Mouse (Mus musculus) testis, adult 10 weeks (tissue): ENCODE results near the gene Sfxn4. TPM values are rescaled to one million over a fixed set of nuclear protein-coding genes. Genes with fewer than 3 reads are reported as not detected.

Experiments
- polyA plus RNA-seq: library from polyadenylated mRNA; stranded (reverse); fragments of 350-450 nt; fragmentation: Illumina TruSeq; extraction: RNeasy Lipid Tissue Mini Kit (QIAGEN cat#74804); gene quantifications from one replicate; pipeline ENCODE4 v1.2.3, GENCODE M21; 2014; ENCODE audit warnings: low read depth, low replicate concordance

Sfxn4 gene
- 2.7 TPM for polyA plus RNA-seq

DNA sequence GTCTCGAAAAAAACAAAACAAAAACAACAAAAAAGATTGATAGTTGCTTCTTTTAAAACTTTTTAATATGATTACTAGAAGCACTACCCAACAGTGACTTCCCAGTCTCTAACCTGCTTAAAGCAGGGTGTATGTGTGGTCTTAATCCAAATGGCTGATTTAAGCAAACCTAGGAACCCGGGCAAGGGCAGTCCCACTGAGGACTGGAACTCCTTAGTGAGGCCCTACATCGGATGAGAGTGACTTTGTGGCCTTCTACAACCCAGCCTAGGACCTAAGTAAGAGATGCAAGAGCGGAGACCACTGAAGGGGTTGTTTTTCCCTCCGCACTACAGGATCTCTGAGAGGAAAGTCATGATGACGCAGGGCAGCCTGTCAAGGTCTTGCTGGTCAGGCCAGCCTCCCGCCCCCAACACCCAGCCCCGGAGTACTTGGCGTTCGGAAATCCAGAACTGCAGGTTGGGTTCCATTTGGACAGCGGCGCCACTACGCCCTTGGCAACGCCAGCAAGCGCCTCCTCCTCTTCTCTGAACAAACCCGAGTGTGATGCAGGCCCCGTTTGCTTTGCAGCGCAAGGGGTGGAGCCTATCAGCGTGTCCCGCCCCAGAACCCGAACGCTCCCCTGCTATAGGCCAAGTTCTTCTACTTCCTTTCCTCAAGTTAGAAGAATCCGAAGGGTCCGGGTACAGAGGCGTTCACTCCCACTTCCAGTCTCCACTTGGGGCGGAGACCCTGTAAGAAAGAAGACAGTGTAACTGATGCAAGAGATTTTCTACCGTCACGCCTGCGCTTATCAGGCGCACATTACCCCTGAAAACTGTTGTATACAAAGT, at the start of gene Sfxn4:
TSS of gene Sfxn4 (minus strand) at position 612 of the 833 bp plus-strand sequence.

DNA sequence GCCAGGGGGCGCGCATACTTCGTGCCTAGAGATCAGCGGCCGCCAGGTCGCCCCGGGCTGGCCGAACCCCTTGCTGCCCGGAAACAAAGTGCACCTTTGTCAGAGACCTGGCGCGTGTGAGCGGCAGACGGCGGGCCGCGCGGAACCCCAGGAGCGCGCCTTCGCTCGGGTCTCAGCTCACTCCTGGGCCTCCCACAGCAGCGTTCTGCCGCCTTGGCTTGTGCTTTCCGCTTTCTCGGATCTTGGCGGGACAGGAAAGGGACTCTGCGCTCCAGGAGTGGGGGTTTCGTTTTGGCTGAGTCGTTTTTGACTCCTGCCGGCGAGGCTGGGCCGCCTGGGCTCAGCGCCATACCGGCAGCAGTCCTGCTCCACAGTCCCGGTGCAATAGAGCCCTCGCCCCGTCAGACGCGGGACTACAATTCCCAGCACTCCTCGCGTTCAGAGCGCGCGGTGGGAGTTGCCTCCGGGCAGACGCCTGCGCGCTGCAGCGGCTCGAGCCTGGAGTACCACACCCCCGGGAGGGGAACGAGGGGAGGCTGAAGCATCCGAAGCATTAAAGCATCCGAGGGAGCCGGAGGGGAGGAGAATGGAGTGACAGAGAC, 28.5 kb upstream of the Sfxn4 start, which contains the start of gene Grk5:
TSS of gene Grk5 (plus strand) at position 36 of the 602 bp plus-strand sequence.

DNA sequence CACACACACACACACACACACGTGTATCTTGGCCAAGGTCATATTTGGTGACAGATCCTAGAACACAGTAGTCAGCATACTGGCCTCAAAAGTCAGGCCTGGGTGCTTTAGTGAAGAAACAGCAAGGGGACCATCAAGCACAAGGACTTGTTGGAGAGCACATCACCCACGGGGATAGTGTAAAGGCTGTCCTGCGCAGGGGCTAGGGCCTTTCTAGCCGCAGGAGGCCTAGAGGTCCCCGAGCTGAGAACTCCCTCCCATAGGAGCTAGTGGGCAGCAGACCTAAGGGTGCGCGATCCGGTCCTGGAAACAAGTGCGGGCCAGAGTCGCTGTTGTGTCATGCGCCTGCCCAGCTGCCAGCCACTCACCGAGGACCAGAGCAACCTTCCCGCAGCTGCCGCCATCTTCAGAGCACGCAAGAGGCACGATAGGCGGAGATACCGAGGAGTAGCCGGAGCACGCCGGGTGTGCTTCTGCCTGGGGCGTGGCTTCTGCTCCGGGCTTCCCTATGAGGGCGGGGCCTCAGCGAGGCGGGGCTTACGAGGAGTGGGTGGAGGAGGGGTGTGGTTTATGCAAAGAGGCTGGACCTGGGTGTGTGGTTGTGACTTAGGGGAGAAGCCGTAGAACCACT, 12.9 kb upstream of the Sfxn4 start, which contains the start of gene Prdx3:
TSS of gene Prdx3 (minus strand) at position 493 of the 631 bp plus-strand sequence.

DNA sequence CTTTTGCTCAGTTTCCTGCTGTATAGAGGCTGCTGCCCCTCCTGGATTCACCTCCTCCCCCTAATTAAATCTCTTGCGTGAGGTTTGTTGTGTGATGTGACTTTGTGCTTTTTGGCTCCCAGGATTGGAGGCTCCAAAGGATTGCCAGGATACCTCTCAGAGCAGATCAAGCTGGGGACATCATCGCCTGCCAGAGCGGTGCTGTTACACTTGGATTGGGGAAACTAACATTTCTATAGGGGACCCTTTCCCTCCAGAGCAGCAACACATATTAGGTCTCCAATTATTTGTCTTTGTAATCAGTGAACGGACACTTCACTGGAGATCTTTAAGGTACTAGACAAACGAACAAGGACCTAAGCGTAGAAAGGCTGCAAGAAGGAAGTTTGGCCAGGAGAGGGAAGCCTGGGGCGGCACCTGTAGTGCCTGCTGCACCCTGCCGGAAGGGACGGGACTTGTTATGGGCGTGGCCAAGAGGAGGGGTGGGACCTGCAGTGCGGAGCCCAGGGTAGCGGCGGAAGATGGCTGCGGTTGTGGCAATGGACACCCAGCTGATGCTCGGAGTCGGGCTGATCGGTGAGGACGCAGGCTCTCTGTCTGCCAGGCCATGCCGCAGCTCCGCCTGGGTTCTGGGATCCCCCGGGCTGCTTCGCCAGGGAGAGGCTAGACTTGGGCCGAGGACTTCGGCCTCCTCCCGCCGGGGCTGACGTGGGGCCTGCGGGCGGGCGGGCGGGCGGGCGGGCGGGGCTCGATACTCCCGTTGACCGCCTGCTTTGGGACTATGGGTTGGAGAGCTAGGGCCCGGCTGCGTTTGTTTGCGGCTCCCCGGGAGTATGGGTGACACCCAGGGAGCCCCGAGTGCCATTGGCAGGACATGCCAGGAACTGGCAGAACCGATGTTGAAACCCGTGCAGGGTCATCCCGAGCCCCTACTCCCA, 49.9 kb downstream of the Sfxn4 start, which contains the start of gene Fam45a:
TSS of gene Fam45a (plus strand) at position 488 of the 938 bp plus-strand sequence.

DNA sequence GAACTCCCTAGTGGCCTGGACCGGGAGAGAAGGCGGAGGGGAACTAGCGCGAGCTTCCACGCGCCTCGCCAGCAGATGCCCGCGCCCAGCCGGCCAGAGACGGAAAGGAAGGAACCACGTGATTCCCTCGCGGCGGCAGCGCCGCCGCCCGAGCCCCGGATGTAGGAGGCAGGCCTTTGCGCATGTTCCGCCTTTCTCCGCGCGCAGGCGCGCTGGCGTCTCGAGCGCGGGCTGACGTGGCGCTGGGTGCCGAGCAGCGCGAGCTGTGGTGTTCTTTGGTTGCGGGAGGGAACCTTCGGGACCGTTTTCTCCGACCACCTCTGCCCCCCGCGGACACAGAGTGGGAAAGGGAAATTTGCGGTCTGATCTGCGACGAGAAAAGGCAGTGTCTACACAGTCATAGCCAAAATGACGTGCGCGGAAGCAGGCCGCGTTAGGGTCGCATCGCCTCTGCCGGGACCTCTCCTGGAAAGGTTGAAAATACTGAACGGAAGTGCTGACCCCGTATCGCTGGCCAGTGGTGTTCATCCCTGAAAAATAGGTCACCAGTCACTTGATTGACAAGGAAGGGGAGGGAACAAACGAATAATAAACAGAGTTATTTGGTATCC, 70.6 kb downstream of the Sfxn4 start, which contains the start of gene Eif3a:
TSS of gene Eif3a (minus strand) at position 108 of the 611 bp plus-strand sequence.

Other genes starting within 250 kb of the Sfxn4 start
- 3.2 TPM for gene Nanos1, start 105.5 kb downstream of the Sfxn4 start, polyA plus RNA-seq
- gene Eif3a, start 70.8 kb downstream of the Sfxn4 start, polyA plus RNA-seq = 161 TPM
- 277 TPM for gene Fam45a, start 49.9 kb downstream of the Sfxn4 start, polyA plus RNA-seq
- gene Prdx3, start 13.1 kb upstream of the Sfxn4 start, polyA plus RNA-seq = 37.0 TPM
- 6.8 TPM for gene Grk5, start 28.3 kb upstream of the Sfxn4 start, polyA plus RNA-seq